Mouse (Mus musculus): Measurements from ENCODE around the gene Nolc1.

DNA sequence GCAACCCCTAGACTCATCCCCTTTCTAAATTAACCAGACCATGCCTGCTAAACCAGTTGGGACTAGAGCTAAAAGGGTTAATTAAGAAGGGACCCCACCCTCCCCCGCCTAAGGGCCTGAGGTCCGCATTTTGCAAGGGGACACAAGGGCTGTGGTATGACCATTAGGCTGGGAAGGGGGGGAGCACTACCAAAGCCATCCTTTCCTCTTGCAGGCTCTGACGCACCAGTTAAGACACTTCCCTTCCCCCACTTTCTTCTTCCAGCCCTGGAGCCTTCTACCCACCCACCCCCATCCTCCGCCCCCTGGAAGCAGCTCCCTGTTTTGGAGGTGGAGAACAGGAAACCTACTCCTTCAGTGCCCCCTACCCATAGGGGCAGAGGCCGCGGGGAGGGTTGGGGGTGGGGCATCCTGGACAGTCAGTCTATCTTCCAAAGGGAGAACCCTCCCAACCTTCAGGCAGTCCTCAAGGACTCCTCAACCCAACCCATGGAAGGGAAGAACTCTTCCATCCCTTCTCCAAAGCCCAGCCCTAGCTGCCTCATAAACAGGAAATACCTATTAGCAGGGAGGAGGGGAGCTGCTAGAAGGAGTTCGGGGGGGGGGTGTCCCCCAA, 29.9 kb upstream of the Nolc1 start:
- no peak for TF ChIP-seq CTCF (IDR thresholded peaks at IDR 0.05; ENCODE audit: low read depth, low read length)
- TF ChIP-seq POLR2A (IDR thresholded peaks at IDR 0.05; ENCODE audit: extremely low read depth, insufficient read depth, low read length), result 0 out of 2 replicates have a peak, but pooled peaks have one; percentile 15
